Mouse (Mus musculus): ENCODE measurements around the gene Selenoo.

Selenoo gene

DNA sequence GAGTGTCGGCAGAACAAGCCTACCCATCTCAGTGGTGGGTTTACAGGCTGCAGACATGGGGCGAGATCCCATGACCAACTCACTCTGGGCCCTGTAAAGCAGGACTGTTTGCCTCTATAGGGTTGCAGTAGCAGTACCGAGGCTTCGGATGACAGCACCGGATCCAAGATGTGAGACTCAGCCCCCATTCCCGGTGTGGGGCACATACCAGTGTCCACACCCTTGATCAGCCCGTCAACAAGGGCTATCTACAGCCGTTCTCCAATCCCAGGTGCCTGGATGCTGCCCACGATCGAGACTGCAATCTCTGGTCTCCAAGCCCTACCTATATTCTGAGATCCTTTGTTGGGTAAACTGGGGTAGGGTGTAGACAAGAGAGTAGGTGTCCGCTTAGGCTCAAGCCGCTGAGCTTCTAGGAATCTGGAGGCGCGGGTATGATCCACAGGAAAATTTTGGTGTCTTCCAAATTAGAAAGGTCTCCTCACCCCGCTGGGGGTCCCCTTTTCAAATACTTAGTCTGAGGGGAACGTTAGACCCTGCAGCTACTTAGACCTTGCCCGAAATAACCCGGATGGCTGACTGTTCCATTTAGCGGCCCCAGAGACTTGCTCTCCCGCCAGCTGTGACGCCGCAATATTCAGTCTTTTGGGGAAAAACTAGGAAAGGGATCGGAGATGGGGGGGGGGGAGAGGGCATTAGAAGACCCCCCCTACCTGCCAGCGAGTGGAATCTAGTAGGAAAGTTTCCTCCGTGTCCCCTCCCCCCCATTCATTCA lies 59.8 kb downstream of the Selenoo start:
- peak; percentile 25 for DNase-seq (ENCODE audit: low read depth, low spot score)

DNA sequence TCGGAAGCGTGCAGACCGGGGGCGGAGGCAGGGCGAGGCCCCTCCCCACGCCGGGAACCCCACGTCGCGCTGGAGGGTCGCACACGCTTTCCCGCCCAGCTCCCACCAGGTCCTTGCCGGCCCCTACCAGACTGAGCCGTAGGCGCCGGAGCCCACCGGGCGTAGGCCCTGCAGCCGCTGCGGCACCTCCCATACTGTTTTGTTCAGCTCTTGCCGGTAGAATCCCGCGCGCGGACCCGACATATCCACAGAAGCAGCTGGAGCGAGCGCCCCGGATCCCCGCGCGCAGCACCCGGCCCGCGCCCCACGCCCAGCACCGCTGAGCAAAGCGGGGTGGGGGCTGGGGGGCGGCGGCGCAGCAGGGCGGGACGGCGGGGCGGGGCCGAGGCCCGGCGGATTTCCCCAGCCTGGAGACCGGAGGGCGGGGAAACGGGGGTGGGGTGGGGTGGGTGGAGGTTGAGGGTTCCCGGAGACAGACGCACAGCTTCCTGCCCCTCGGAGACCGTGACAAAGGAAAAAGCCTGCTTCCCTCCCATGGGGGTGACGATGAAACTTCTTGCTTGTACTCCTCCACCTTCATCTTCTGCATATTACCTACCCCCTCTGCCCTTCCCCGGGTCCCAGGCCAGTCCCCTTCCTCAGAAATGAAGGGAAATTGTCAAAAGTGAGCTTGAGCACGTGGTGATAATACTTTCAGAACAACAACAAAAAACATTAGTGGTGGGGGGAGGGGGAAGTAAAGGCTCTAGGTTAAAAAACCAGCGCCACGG lies 60.6 kb downstream of the Selenoo start, which contains the start of gene Mapk11:
Gene Mapk11, minus strand, starts transcription at position 358 of the 770 bp plus-strand sequence.
- peak; percentile 87 for DNase-seq (ENCODE audit: low read depth, low spot score)

All from CD4-positive, CD25-positive, alpha-beta regulatory T cell, adult 2 months (primary cell).